Comparison of ENCODE assay signal across 7 mouse cellular contexts in the genomic region with DNA sequence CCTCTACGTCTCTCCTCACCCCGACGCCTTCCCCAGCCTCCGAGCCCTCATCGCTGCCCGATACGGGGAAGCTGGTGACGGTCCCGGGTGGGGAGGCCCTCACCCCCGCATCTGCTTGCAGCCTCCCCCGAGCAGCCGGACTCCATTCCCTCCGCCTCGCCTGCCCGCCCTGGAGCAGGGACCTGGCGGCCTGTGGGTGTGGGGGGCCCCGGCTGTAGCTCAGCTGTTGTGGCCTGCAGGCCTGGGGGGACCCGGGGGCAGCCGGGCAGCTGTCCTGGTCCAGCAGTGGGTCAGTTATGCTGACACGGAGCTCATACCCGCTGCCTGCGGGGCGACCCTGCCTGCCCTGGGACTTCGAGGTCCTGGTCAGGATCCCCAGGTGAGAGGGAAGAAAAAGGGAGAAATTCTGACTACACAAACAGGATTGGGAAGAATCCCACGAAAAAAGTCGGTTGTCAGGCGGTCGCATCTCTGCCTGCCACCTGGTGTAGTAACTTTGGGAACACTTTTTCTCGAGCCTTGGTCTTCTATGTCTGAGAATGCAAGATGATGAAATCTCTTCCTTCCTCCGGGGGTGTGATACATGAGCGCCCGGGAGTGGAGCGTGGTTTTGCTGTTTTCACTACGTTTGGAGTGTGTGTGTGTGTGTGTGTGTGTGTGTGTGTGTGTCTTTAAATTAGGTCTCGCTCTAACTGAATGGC. TPM values are rescaled to one million over a fixed set of nuclear protein-coding genes. Genes with fewer than 3 reads are reported as not detected.
DNase-seq lines count a peak whose midpoint lies in the region; ATAC-seq and TF ChIP-seq lines count a peak whose summit lies in the region.

No protein-coding gene starts in this region.

- H3K4me2 ChIP-seq in kidney, embryonic 14.5 days (replicated peaks; ENCODE audit: low read depth, low read length): peak overlapping the region; percentile 97
- H3K4me2 ChIP-seq in embryonic facial prominence, embryonic 11.5 days (ENCODE audit: low read depth, low read length): peak overlapping the region; percentile 98
- peak overlapping the region; percentile 90 for H3K4me2 ChIP-seq in intestine, embryonic 14.5 days (ENCODE audit: low read length)
- H3K4me2 ChIP-seq in stomach, embryonic 15.5 days: peak overlapping the region; percentile 90

- ATAC-seq in kidney, embryonic 14.5 days (ENCODE audit: low FRiP score, low TSS enrichment): peak; percentile 9
- ATAC-seq in embryonic facial prominence, embryonic 11.5 days (replicated peaks; ENCODE audit: insufficient number of reproducible peaks, low FRiP score, low TSS enrichment, low read depth): peak; percentile 14; the same call in 1 of the 2 replicates
- ATAC-seq in intestine, embryonic 14.5 days (replicated peaks; ENCODE audit: low FRiP score, low TSS enrichment, low read depth): no peak; the same call in 1 of the 2 replicates
- ATAC-seq in stomach, embryonic 15.5 days (ENCODE audit: insufficient read depth, low FRiP score, low read depth): no peak

- H3K27ac ChIP-seq in kidney, embryonic 14.5 days (ENCODE audit: low read depth, low read length): peak overlapping the region; percentile 98
- H3K27ac ChIP-seq in MEL (ENCODE audit: control insufficient read depth, low read depth, low read length) (peak overlapping the region; percentile 99), macrophage (peak overlapping the region; percentile 70)
- H3K27ac ChIP-seq in embryonic facial prominence, embryonic 11.5 days (replicated peaks; ENCODE audit: low read depth, low read length): peak overlapping the region; percentile 96
- peak overlapping the region; percentile 92 for H3K27ac ChIP-seq in intestine, embryonic 14.5 days (ENCODE audit: low read depth)
- H3K27ac ChIP-seq in stomach, embryonic 15.5 days: peak overlapping the region; percentile 98

- TF ChIP-seq RAD21 in MEL (IDR thresholded peaks at IDR 0.05; ENCODE audit: low read depth, low read length): no peak

- H3K4me3 ChIP-seq in kidney, embryonic 14.5 days (ENCODE audit: low read length): peak overlapping the region; percentile 95
- H3K4me3 ChIP-seq in MEL (ENCODE audit: control insufficient read depth in 1 of 2, insufficient read depth in 1 of 2, low read depth in 2 of 2, low read length in 2 of 2) (peak overlapping the region; percentile 64 to 89), macrophage (ENCODE audit: inconsistent target) (peak overlapping the region; percentile 40)
- H3K4me3 ChIP-seq in embryonic facial prominence, embryonic 11.5 days (ENCODE audit: low read depth, low read length): peak overlapping the region; percentile 89
- H3K4me3 ChIP-seq in intestine, embryonic 14.5 days (ENCODE audit: low read depth, low read length): peak overlapping the region; percentile 87
- H3K4me3 ChIP-seq in stomach, embryonic 15.5 days (replicated peaks): peak overlapping the region; percentile 71

- TF ChIP-seq POLR2A in MEL (IDR thresholded peaks at IDR 0.05; ENCODE audit: control insufficient read depth in 1 of 2, insufficient read depth in 1 of 2, low read depth in 1 of 2, low read length in 2 of 2, poor library complexity in 1 of 2): peak in 1 of 2 experiments; percentile 50; a peak in 1 of 4 replicates

- H3K9ac ChIP-seq in kidney, embryonic 14.5 days (ENCODE audit: low read depth, low read length): peak overlapping the region; percentile 86
- H3K9ac ChIP-seq in MEL (ENCODE audit: control insufficient read depth, low read depth, low read length, poor library complexity, severe bottlenecking): peak overlapping the region; percentile 100
- peak overlapping the region; percentile 98 for H3K9ac ChIP-seq in embryonic facial prominence, embryonic 11.5 days (replicated peaks; ENCODE audit: low read length)
- H3K9ac ChIP-seq in intestine, embryonic 14.5 days (ENCODE audit: low read length): peak overlapping the region; percentile 92
- H3K9ac ChIP-seq in stomach, embryonic 15.5 days: peak overlapping the region; percentile 98

- peaks cover 39% of the 10 kb centered on the region for H3K36me3 ChIP-seq in kidney, embryonic 14.5 days (ENCODE audit: control insufficient read depth, insufficient read depth, low read length)
- peaks cover 0 to 7% of the 10 kb centered on the region in 2 experiments; a peak in 3 of 4 replicates for H3K36me3 ChIP-seq in MEL (ENCODE audit: control insufficient read depth in 1 of 2, insufficient read depth in 2 of 2, low read length in 2 of 2)
- peaks cover 7% of the 10 kb centered on the region; the same call in 1 of the 2 replicates for H3K36me3 ChIP-seq in embryonic facial prominence, embryonic 11.5 days (replicated peaks; ENCODE audit: control insufficient read depth, insufficient read depth, low read depth, low read length)
- H3K36me3 ChIP-seq in intestine, embryonic 14.5 days (ENCODE audit: control insufficient read depth, insufficient read depth, low read length): peaks cover 39% of the 10 kb centered on the region
- peaks cover 13% of the 10 kb centered on the region; the same call in 1 of the 2 replicates for H3K36me3 ChIP-seq in macrophage (ENCODE audit: inconsistent target)
- H3K36me3 ChIP-seq in stomach, embryonic 15.5 days: peaks cover 28% of the 10 kb centered on the region

- H3K79me2 ChIP-seq in MEL (ENCODE audit: control insufficient read depth, insufficient read depth, low read length, poor library complexity) (peaks cover 79% of the 10 kb centered on the region), macrophage (ENCODE audit: inconsistent target) (peaks cover 67% of the 10 kb centered on the region)

- no peaks in the 10 kb centered on the region for H3K27me3 ChIP-seq in kidney, embryonic 14.5 days (ENCODE audit: control insufficient read depth, insufficient read depth, low read length)
- no peaks in the 10 kb centered on the region for H3K27me3 ChIP-seq in MEL (ENCODE audit: control insufficient read depth in 1 of 2, insufficient read depth in 2 of 2, low read length in 2 of 2)
- no peaks in the 10 kb centered on the region for H3K27me3 ChIP-seq in embryonic facial prominence, embryonic 11.5 days (ENCODE audit: control insufficient read depth, insufficient read depth, low read length)
- H3K27me3 ChIP-seq in intestine, embryonic 14.5 days (replicated peaks; ENCODE audit: control insufficient read depth, insufficient read depth, low read length): no peaks in the 10 kb centered on the region
- H3K27me3 ChIP-seq in stomach, embryonic 15.5 days (replicated peaks): no peaks in the 10 kb centered on the region

- under 1% methylated on average over 35 of the region's 35 CpGs for WGBS in kidney, embryonic 14.5 days
- under 1% methylated on average over 35 of the region's 35 CpGs for WGBS in embryonic facial prominence, embryonic 11.5 days
- WGBS in intestine, embryonic 14.5 days: 0% methylated on average over 35 of the region's 35 CpGs
- WGBS in macrophage (ENCODE audit: missing documents): 1% methylated on average over 35 of the region's 35 CpGs
- WGBS in stomach, embryonic 15.5 days: under 1% methylated on average over 35 of the region's 35 CpGs

- DNase-seq in kidney, postnatal 25 days: no peak
- peak; percentile 66 for DNase-seq in MEL (ENCODE audit: low read depth, low spot score)
- DNase-seq in embryonic facial prominence, embryonic 11.5 days (ENCODE audit: low spot score): peak; percentile 39
- no peak for DNase-seq in intestine, embryonic 14.5 days (ENCODE audit: low spot score)

- no peaks in the 10 kb centered on the region for H3K9me3 ChIP-seq in kidney, embryonic 14.5 days (ENCODE audit: control insufficient read depth, low read length)
- no peaks in the 10 kb centered on the region for H3K9me3 ChIP-seq in MEL (replicated peaks; ENCODE audit: insufficient read depth, low read length)
- H3K9me3 ChIP-seq in embryonic facial prominence, embryonic 11.5 days (replicated peaks; ENCODE audit: control insufficient read depth, low read length): no peaks in the 10 kb centered on the region
- H3K9me3 ChIP-seq in intestine, embryonic 14.5 days (ENCODE audit: control insufficient read depth, low read length): no peaks in the 10 kb centered on the region
- H3K9me3 ChIP-seq in stomach, embryonic 15.5 days: no peaks in the 10 kb centered on the region

- no peak; a peak in 1 of 4 replicates for TF ChIP-seq EP300 in MEL (IDR thresholded peaks at IDR 0.05; ENCODE audit: low read depth in 1 of 2, low read length in 2 of 2)

- H3K4me1 ChIP-seq in kidney, embryonic 14.5 days (ENCODE audit: control insufficient read depth, insufficient read depth, low read length): peaks cover 28% of the 10 kb centered on the region
- peaks cover 0 to 5% of the 10 kb centered on the region in 2 experiments; a peak in 2 of 4 replicates for H3K4me1 ChIP-seq in MEL (ENCODE audit: control insufficient read depth in 1 of 2, insufficient read depth in 2 of 2, low read length in 2 of 2)
- H3K4me1 ChIP-seq in embryonic facial prominence, embryonic 11.5 days (ENCODE audit: control insufficient read depth, insufficient read depth, low read length): peaks cover 3% of the 10 kb centered on the region; the same call in 1 of the 2 replicates
- H3K4me1 ChIP-seq in intestine, embryonic 14.5 days (replicated peaks; ENCODE audit: control insufficient read depth, insufficient read depth, low read length): peaks cover 29% of the 10 kb centered on the region
- peaks cover 41% of the 10 kb centered on the region for H3K4me1 ChIP-seq in stomach, embryonic 15.5 days

- no peak for TF ChIP-seq CTCF in MEL (IDR thresholded peaks at IDR 0.05 in 2 of 3, conservative IDR thresholded peaks at IDR 0.05 in 1 of 3; ENCODE audit: control insufficient read depth in 1 of 3, insufficient read depth in 1 of 3, low read depth in 2 of 3, low read length in 3 of 3, poor library complexity in 1 of 3, severe bottlenecking in 1 of 3)

RNA-seq across cellular contexts. Expression of gene Vars, which starts 0.8 kb away (rescaled TPM):
- 96.4 and 137 TPM in 2 replicates for polyA plus RNA-seq in kidney, embryonic 14.5 days (2014; fragmentation: Nextera tagmentation; extraction: Ambion mirVana)
- total RNA-seq in MEL (2012; rRNA removed): 149 and 158 TPM in 2 replicates
- 100 to 1,000 TPM in 1 of 2 experiments, not detected in 1; 251 TPM for polyA plus RNA-seq in MEL (2012; ENCODE audit: insufficient read depth in 1 of 2, insufficient read length in 2 of 2, low read depth in 1 of 2, low replicate concordance in 2 of 2, missing spikeins in 1 of 2)
- polyA plus RNA-seq in embryonic facial prominence, embryonic 11.5 days (2014; fragmentation: Nextera tagmentation; extraction: Ambion mirVana): 73.9 and 85.2 TPM in 2 replicates
- 119 and 133 TPM in 2 replicates for polyA plus RNA-seq in intestine, embryonic 14.5 days (2014; fragmentation: Nextera tagmentation; extraction: Ambion mirVana)
- total RNA-seq in macrophage (2018; cell fraction: chromatin; rRNA removed): 100 to 1,000 TPM in 1 of 26 experiments, 10 to 100 TPM in 22, 1 to 10 TPM in 3; 5.5 to 107 (median 40.8) TPM
- 10 to 100 TPM; 13.8 to 26.9 (median 20.9) TPM for total RNA-seq in macrophage (2018; cell fraction: cytosol; rRNA removed)
- 10 to 100 TPM; 10.8 to 83.2 (median 27.1) TPM for total RNA-seq in macrophage (2018; cell fraction: nucleus; rRNA removed)
- polyA plus RNA-seq in macrophage (2018): 7.7 to 37.5 TPM (median 19.2 TPM) in 3 replicates
- 119 and 124 TPM in 2 replicates for polyA plus RNA-seq in stomach, embryonic 15.5 days (2015; fragmentation: Nextera tagmentation; extraction: Ambion mirVana)

RNA-seq across cellular contexts. Expression of gene Vwa7, which starts 14.8 kb away (rescaled TPM):
- 0.13 and 0.28 TPM in 2 replicates for polyA plus RNA-seq in kidney, embryonic 14.5 days (2014; fragmentation: Nextera tagmentation; extraction: Ambion mirVana)
- total RNA-seq in MEL (2012; rRNA removed): 9.7 and 10.4 TPM in 2 replicates
- polyA plus RNA-seq in MEL (2012; ENCODE audit: insufficient read depth in 1 of 2, insufficient read length in 2 of 2, low read depth in 1 of 2, low replicate concordance in 2 of 2, missing spikeins in 1 of 2): 1 to 10 TPM in 1 of 2 experiments, not detected in 1; 9.8 TPM
- 0.10 and 0.17 TPM in 2 replicates for polyA plus RNA-seq in embryonic facial prominence, embryonic 11.5 days (2014; fragmentation: Nextera tagmentation; extraction: Ambion mirVana)
- 0.19 and 0.26 TPM in 2 replicates for polyA plus RNA-seq in intestine, embryonic 14.5 days (2014; fragmentation: Nextera tagmentation; extraction: Ambion mirVana)
- total RNA-seq in macrophage (2018; cell fraction: chromatin; rRNA removed): under 1 TPM in 9 of 26 experiments, not detected in 17; 0.16 to 0.29 (median 0.20) TPM
- total RNA-seq in macrophage (2018; cell fraction: cytosol; rRNA removed): under 1 TPM in 24 of 26 experiments, not detected in 2; 0.03 to 0.18 (median 0.09) TPM
- under 1 TPM in 11 of 26 experiments, not detected in 15; 0.10 to 0.64 (median 0.17) TPM for total RNA-seq in macrophage (2018; cell fraction: nucleus; rRNA removed)
- 0.06 to 0.32 TPM (median 0.07 TPM) in 3 replicates for polyA plus RNA-seq in macrophage (2018)
- polyA plus RNA-seq in stomach, embryonic 15.5 days (2015; fragmentation: Nextera tagmentation; extraction: Ambion mirVana): 0.31 TPM in 2 replicates

RNA-seq across cellular contexts. Expression of gene Lsm2, which starts 19.9 kb away (rescaled TPM):
- polyA plus RNA-seq in kidney, embryonic 14.5 days (2014; fragmentation: Nextera tagmentation; extraction: Ambion mirVana): 240 and 246 TPM in 2 replicates
- total RNA-seq in MEL (2012; rRNA removed): 50.6 and 57.9 TPM in 2 replicates
- 100 to 1,000 TPM in 1 of 2 experiments, not detected in 1; 180 TPM for polyA plus RNA-seq in MEL (2012; ENCODE audit: insufficient read depth in 1 of 2, insufficient read length in 2 of 2, low read depth in 1 of 2, low replicate concordance in 2 of 2, missing spikeins in 1 of 2)
- 219 and 241 TPM in 2 replicates for polyA plus RNA-seq in embryonic facial prominence, embryonic 11.5 days (2014; fragmentation: Nextera tagmentation; extraction: Ambion mirVana)
- polyA plus RNA-seq in intestine, embryonic 14.5 days (2014; fragmentation: Nextera tagmentation; extraction: Ambion mirVana): 216 and 228 TPM in 2 replicates
- total RNA-seq in macrophage (2018; cell fraction: chromatin; rRNA removed): 10 to 100 TPM in 16 of 26 experiments, 1 to 10 TPM in 10; 3.4 to 21.3 (median 10.7) TPM
- 10 to 100 TPM; 10.6 to 20.3 (median 17.3) TPM for total RNA-seq in macrophage (2018; cell fraction: cytosol; rRNA removed)
- 10 to 100 TPM in 13 of 26 experiments, 1 to 10 TPM in 13; 4.2 to 37.3 (median 9.8) TPM for total RNA-seq in macrophage (2018; cell fraction: nucleus; rRNA removed)
- 16.5 to 52.8 TPM (median 51.4 TPM) in 3 replicates for polyA plus RNA-seq in macrophage (2018)
- polyA plus RNA-seq in stomach, embryonic 15.5 days (2015; fragmentation: Nextera tagmentation; extraction: Ambion mirVana): 175 and 182 TPM in 2 replicates

RNA-seq across cellular contexts. Expression of gene Sapcd1, which starts 26.2 kb away (rescaled TPM):
- 6.6 and 10.9 TPM in 2 replicates for polyA plus RNA-seq in kidney, embryonic 14.5 days (2014; fragmentation: Nextera tagmentation; extraction: Ambion mirVana)
- 161 and 164 TPM in 2 replicates for total RNA-seq in MEL (2012; rRNA removed)
- polyA plus RNA-seq in MEL (2012; ENCODE audit: insufficient read depth in 1 of 2, insufficient read length in 2 of 2, low read depth in 1 of 2, low replicate concordance in 2 of 2, missing spikeins in 1 of 2): 100 to 1,000 TPM in 1 of 2 experiments, not detected in 1; 124 TPM
- polyA plus RNA-seq in embryonic facial prominence, embryonic 11.5 days (2014; fragmentation: Nextera tagmentation; extraction: Ambion mirVana): 3.5 and 7.5 TPM in 2 replicates
- polyA plus RNA-seq in intestine, embryonic 14.5 days (2014; fragmentation: Nextera tagmentation; extraction: Ambion mirVana): 20.7 and 21.5 TPM in 2 replicates
- total RNA-seq in macrophage (2018; cell fraction: chromatin; rRNA removed): 1 to 10 TPM in 7 of 26 experiments, under 1 TPM in 1, not detected in 18; 0.82 to 2.5 (median 1.5) TPM
- total RNA-seq in macrophage (2018; cell fraction: cytosol; rRNA removed): not detected
- not detected for total RNA-seq in macrophage (2018; cell fraction: nucleus; rRNA removed)
- polyA plus RNA-seq in macrophage (2018): not detected in 3 replicates
- 13.2 and 14.8 TPM in 2 replicates for polyA plus RNA-seq in stomach, embryonic 15.5 days (2015; fragmentation: Nextera tagmentation; extraction: Ambion mirVana)

RNA-seq across cellular contexts. Expression of gene Hspa1l, which starts 29.1 kb away (rescaled TPM):
- 0.79 and 1.3 TPM in 2 replicates for polyA plus RNA-seq in kidney, embryonic 14.5 days (2014; fragmentation: Nextera tagmentation; extraction: Ambion mirVana)
- 0.07 and 0.15 TPM in 2 replicates for total RNA-seq in MEL (2012; rRNA removed)
- 1 to 10 TPM in 1 of 2 experiments, not detected in 1; 1.6 TPM for polyA plus RNA-seq in MEL (2012; ENCODE audit: insufficient read depth in 1 of 2, insufficient read length in 2 of 2, low read depth in 1 of 2, low replicate concordance in 2 of 2, missing spikeins in 1 of 2)
- polyA plus RNA-seq in embryonic facial prominence, embryonic 11.5 days (2014; fragmentation: Nextera tagmentation; extraction: Ambion mirVana): 1.5 and 2.0 TPM in 2 replicates
- polyA plus RNA-seq in intestine, embryonic 14.5 days (2014; fragmentation: Nextera tagmentation; extraction: Ambion mirVana): 0.53 and 1.2 TPM in 2 replicates
- under 1 TPM in 16 of 26 experiments, not detected in 10; 0.33 to 0.86 (median 0.56) TPM for total RNA-seq in macrophage (2018; cell fraction: chromatin; rRNA removed)
- 1 to 10 TPM in 24 of 26 experiments, under 1 TPM in 2; 0.57 to 2.0 (median 1.3) TPM for total RNA-seq in macrophage (2018; cell fraction: cytosol; rRNA removed)
- 1 to 10 TPM in 7 of 26 experiments, under 1 TPM in 18, not detected in 1; 0.23 to 1.8 (median 0.72) TPM for total RNA-seq in macrophage (2018; cell fraction: nucleus; rRNA removed)
- polyA plus RNA-seq in macrophage (2018): 0.47 to 1.7 TPM (median 0.96 TPM) in 3 replicates
- polyA plus RNA-seq in stomach, embryonic 15.5 days (2015; fragmentation: Nextera tagmentation; extraction: Ambion mirVana): 0.49 and 0.89 TPM in 2 replicates

Comparison
In these comparisons a context has a peak if more than half of its experiments do, and no peak if none do; other contexts are left out.
1. ATAC-seq: peak in kidney, embryonic 14.5 days (single experiment) and embryonic facial prominence, embryonic 11.5 days (single experiment); none in intestine, embryonic 14.5 days (single experiment) and stomach, embryonic 15.5 days (single experiment).
2. H3K4me3 ChIP-seq: peak in every context shown above with its lines; median percentile 95 in kidney, embryonic 14.5 days; 89 in embryonic facial prominence, embryonic 11.5 days; 87 in intestine, embryonic 14.5 days; 76 in MEL; 71 in stomach, embryonic 15.5 days; 40 in macrophage.
3. DNase-seq: peak in MEL (single experiment) and embryonic facial prominence, embryonic 11.5 days (single experiment); none in kidney, postnatal 25 days (0 of 2) and intestine, embryonic 14.5 days (single experiment).
4. Peak in every context shown above with its lines, with median percentiles within 50 percentile points of each other: H3K27ac ChIP-seq, H3K4me2 ChIP-seq and H3K9ac ChIP-seq.